Mouse (Mus musculus) CH12.LX (cell line): ENCODE measurements around the gene Olfr263. TPM values are rescaled to one million over a fixed set of nuclear protein-coding genes. Genes with fewer than 3 reads are reported as not detected.

ENCODE experiments used
- DNase-seq: peaks from one replicate; pipeline ENCODE4 v3.0.0-alpha.2; 2013; ENCODE audit errors: extremely low read depth
- H3K27ac ChIP-seq: 2 replicates; pipeline ENCODE4 v1.5.1; 2012; ENCODE audit warnings: low read depth, mild to moderate bottlenecking, control low read depth, moderate library complexity; ENCODE audit not compliant: insufficient read depth
- H3K27me3 ChIP-seq: replicated peaks from 2 replicates; pipeline ENCODE3; 2012; ENCODE audit warnings: inconsistent platforms
- H3K36me3 ChIP-seq, 2 experiments: replicated peaks in 1 of 2; 2 replicates each; pipeline versions ENCODE3 to v1.6.1; 2012; ENCODE audit warnings: inconsistent platforms in 1 of 2, low read length in 1 of 2, mild to moderate bottlenecking in 1 of 2, mixed read lengths in 1 of 2, moderate library complexity in 1 of 2; ENCODE audit not compliant: control insufficient read depth in 1 of 2, insufficient read depth in 1 of 2
- H3K4me1 ChIP-seq, 2 experiments: 2 replicates each; pipeline ENCODE4 v1.6.1; 2012; ENCODE audit warnings: inconsistent platforms in 1 of 2, moderate library complexity in 1 of 2; ENCODE audit not compliant: insufficient read depth in 2 of 2, control insufficient read depth in 1 of 2
- H3K4me2 ChIP-seq: 2 replicates; pipeline ENCODE4 v1.6.1; 2012; ENCODE audit warnings: low read depth, mild to moderate bottlenecking, control low read depth; ENCODE audit not compliant: poor library complexity, insufficient read depth, severe bottlenecking
- H3K4me3 ChIP-seq, 3 experiments: fragments of 150-350 bp in 1 of 3; sonication (generic) in 1 of 3; replicated peaks in 1 of 3; 2 replicates each; pipeline versions ENCODE3 to v1.5.1; 2011 to 2012; ENCODE audit warnings: low read depth in 2 of 3, low read length in 2 of 3, mild to moderate bottlenecking in 2 of 3, moderate library complexity in 2 of 3, control low read depth in 1 of 3, improper control_type of control experiment in 1 of 3, inconsistent platforms in 1 of 3, mixed read lengths in 1 of 3; ENCODE audit not compliant: poor library complexity in 1 of 3
- H3K79me2 ChIP-seq: replicated peaks from 2 replicates; pipeline ENCODE4 v1.6.1; 2012; ENCODE audit warnings: mild to moderate bottlenecking, moderate library complexity; ENCODE audit not compliant: control insufficient read depth, poor library complexity, insufficient read depth, severe bottlenecking; ENCODE audit errors: extremely low read depth
- H3K9ac ChIP-seq: 2 replicates; pipeline ENCODE4 v1.6.1; 2012; ENCODE audit warnings: low read depth, mild to moderate bottlenecking, control low read depth, moderate library complexity; ENCODE audit not compliant: insufficient read depth
- H3K9me3 ChIP-seq: replicated peaks from 2 replicates; pipeline ENCODE3; 2012; ENCODE audit warnings: low read length, inconsistent platforms, mixed read lengths
- BHLHE40 ChIP-seq: IDR thresholded peaks from 2 replicates; pipeline ENCODE4 v1.6.1; 2011; ENCODE audit warnings: mild to moderate bottlenecking, low read depth, low read length, improper control_type of control experiment
- CHD2 ChIP-seq: IDR thresholded peaks from 2 replicates; pipeline ENCODE4 v1.6.1; 2011; ENCODE audit warnings: low read length, improper control_type of control experiment
- CTCF ChIP-seq, 2 experiments: IDR thresholded peaks in 1 of 2; conservative IDR thresholded peaks in 1 of 2; 2 replicates each; pipeline ENCODE4 v1.5.1; 2011 to 2012; ENCODE audit warnings: low read depth in 2 of 2, low read length in 2 of 2, improper control_type of control experiment in 1 of 2, inconsistent platforms in 1 of 2, mild to moderate bottlenecking in 1 of 2, moderate library complexity in 1 of 2
- E2F4 ChIP-seq: IDR thresholded peaks from 2 replicates; pipeline ENCODE4 v1.6.1; 2011; ENCODE audit warnings: low read depth, low read length, improper control_type of control experiment; ENCODE audit not compliant: insufficient replicate concordance
- ELF1 ChIP-seq: IDR thresholded peaks from 2 replicates; pipeline ENCODE4 v1.6.1; 2014; ENCODE audit warnings: low read depth, mild to moderate bottlenecking, inconsistent platforms, low read length, improper control_type of control experiment
- GABPA ChIP-seq: IDR thresholded peaks from 2 replicates; pipeline ENCODE4 v1.6.1; 2012; ENCODE audit warnings: low read depth, low read length, improper control_type of control experiment, inconsistent platforms; ENCODE audit not compliant: insufficient replicate concordance
- HCFC1 ChIP-seq: IDR thresholded peaks from 2 replicates; pipeline ENCODE4 v1.6.1; 2012; ENCODE audit warnings: low read depth, mild to moderate bottlenecking, inconsistent platforms, low read length, improper control_type of control experiment
- IRF4 ChIP-seq: IDR thresholded peaks from 2 replicates; pipeline ENCODE4 v1.6.1; 2014; ENCODE audit warnings: low read depth, mild to moderate bottlenecking, inconsistent platforms, low read length, improper control_type of control experiment
- JUN ChIP-seq: IDR thresholded peaks from 2 replicates; pipeline ENCODE4 v1.6.1; 2011; ENCODE audit warnings: low read depth, mild to moderate bottlenecking, low read length, improper control_type of control experiment, moderate library complexity; ENCODE audit not compliant: insufficient read depth
- JUND ChIP-seq: conservative IDR thresholded peaks from 2 replicates; pipeline ENCODE4 v1.6.1; 2011; ENCODE audit warnings: low read depth, low read length, improper control_type of control experiment
- KAT2A ChIP-seq: IDR thresholded peaks from 2 replicates; pipeline ENCODE4 v1.6.1; 2012; ENCODE audit warnings: low read length, improper control_type of control experiment, inconsistent platforms; ENCODE audit not compliant: insufficient replicate concordance
- MAFK ChIP-seq: IDR thresholded peaks from 2 replicates; pipeline ENCODE4 v1.6.1; 2011; ENCODE audit warnings: low read length, improper control_type of control experiment; ENCODE audit not compliant: insufficient replicate concordance
- MAZ ChIP-seq: IDR thresholded peaks from 2 replicates; pipeline ENCODE4 v1.6.1; 2012; ENCODE audit warnings: low read depth, mild to moderate bottlenecking, inconsistent platforms, low read length, improper control_type of control experiment, moderate library complexity
- MEF2A ChIP-seq: IDR thresholded peaks from 2 replicates; pipeline ENCODE4 v1.6.1; 2014; ENCODE audit warnings: low read depth, mild to moderate bottlenecking, inconsistent platforms, low read length, improper control_type of control experiment, borderline replicate concordance
- MXI1 ChIP-seq: IDR thresholded peaks from 2 replicates; pipeline ENCODE4 v1.6.1; 2011; ENCODE audit warnings: mild to moderate bottlenecking, low read depth, low read length, improper control_type of control experiment
- NELFE ChIP-seq: IDR thresholded peaks from 2 replicates; pipeline ENCODE4 v1.6.1; 2011; ENCODE audit warnings: low read depth, low read length, improper control_type of control experiment
- NRF1 ChIP-seq: IDR thresholded peaks from 2 replicates; pipeline ENCODE4 v1.6.1; 2014; ENCODE audit warnings: low read depth, mild to moderate bottlenecking, inconsistent platforms, low read length, improper control_type of control experiment, moderate library complexity
- RCOR1 ChIP-seq: conservative IDR thresholded peaks from 2 replicates; pipeline ENCODE4 v1.6.1; 2012; ENCODE audit warnings: low read depth, mild to moderate bottlenecking, inconsistent platforms, low read length, improper control_type of control experiment
- SIN3A ChIP-seq: IDR thresholded peaks from 2 replicates; pipeline ENCODE4 v1.6.1; 2012; ENCODE audit warnings: low read length, improper control_type of control experiment, inconsistent platforms
- USF2 ChIP-seq: conservative IDR thresholded peaks from 2 replicates; pipeline ENCODE4 v1.6.1; 2011; ENCODE audit warnings: low read depth, low read length, improper control_type of control experiment
- ZKSCAN1 ChIP-seq: IDR thresholded peaks from 2 replicates; pipeline ENCODE4 v1.6.1; 2012; ENCODE audit warnings: low read depth, inconsistent platforms, low read length, improper control_type of control experiment, borderline replicate concordance
- ZNF384 ChIP-seq: IDR thresholded peaks from 2 replicates; pipeline ENCODE4 v1.6.1; 2012; ENCODE audit warnings: low read depth, low read length, improper control_type of control experiment, inconsistent platforms
- dilution Hi-C: fragments of 300-500 bp; cut with MboI; formaldehyde crosslinking; loops from 2 replicates; pipeline ENCODE4 v1.14.3; 2020; ENCODE audit warnings: low sequenced_read_pairs; ENCODE audit not compliant: extremely low pct_unique_long_range_greater_than_20kb, extremely low pct_ligation_motif_present
- in situ Hi-C: fragments of 300-500 bp; cut with MboI; formaldehyde crosslinking; loops from 3 replicates; pipeline ENCODE4 v1.14.3; 2019; ENCODE audit warnings: low sequenced_read_pairs, low pct_ligation_motif_present, low pct_unique_long_range_greater_than_20kb, mixed read lengths
- polyA plus RNA-seq: library from polyadenylated mRNA; unstranded; fragments of >175 nt; gene quantifications from 2 replicates; pipeline ENCODE4 v1.2.1, GENCODE M21; 2012; ENCODE audit warnings: low read depth; ENCODE audit not compliant: insufficient read length
- total RNA-seq, 2 experiments: library from RNA; depleted of rRNA; stranded (reverse); fragments of 300-350 nt in 1 of 2; fragments of >200 nt in 1 of 2; gene quantifications; 2 replicates each; pipeline ENCODE4 v1.2.3; 2012 to 2014

Gene Olfr263
- total and polyA plus RNA-seq, 3 experiments = not detected

GRCm38 (mm10) chr13:21180551-21181530 is 51.4 kb downstream of the Olfr263 start:
- Histone ChIP-seq H3K9ac (peak overlapping the region; percentile 81), H3K9me3 (no peaks in the 10 kb centered on the region), H3K4me3 (peak overlapping the region; percentile 86 to 100 (median 99)), H3K79me2 (peaks cover 48% of the 10 kb centered on the region), H3K4me2 (peak overlapping the region; percentile 98), H3K27ac (peak overlapping the region; percentile 89), H3K4me1 (peaks cover 12 to 52% of the 10 kb centered on the region in 2 experiments), H3K36me3 (peaks cover 26 to 42% of the 10 kb centered on the region in 2 experiments), H3K27me3 (peaks cover 3% of the 10 kb centered on the region)
- TF ChIP-seq MXI1 (0 out of 2 replicates have a peak, but pooled peaks have one; percentile 14), MEF2A (no peak), CTCF (conservative IDR thresholded peaks at IDR 0.05 in 1 of 2, IDR thresholded peaks at IDR 0.05 in 1 of 2; ENCODE audit: low read depth in 2 of 2, low read length in 2 of 2) (no peak), GABPA (no peak), HCFC1 (peak; percentile 43; the same call in 1 of the 2 replicates), NELFE (no peak), JUND (no peak), KAT2A (no peak), ZNF384 (no peak), CHD2 (no peak), NRF1 (no peak), BHLHE40 (peak; percentile 34), MAFK (no peak), JUN (no peak), IRF4 (no peak), ELF1 (peak; percentile 83), E2F4 (no peak), SIN3A (peak; percentile 24; the same call in 1 of the 2 replicates), USF2 (no peak)
- in situ Hi-C loops = no loop called here
- peak; percentile 59 for DNase-seq
- dilution Hi-C loops = no loop called here

- H3K4me3 ChIP-seq = peak overlapping the region; percentile 86 to 100 (median 99)
- peaks cover 37 to 53% of the 10 kb centered on the region in 2 experiments for H3K36me3 ChIP-seq
These were observed 52.6 kb downstream of the Olfr263 start for GRCm38 (mm10) chr13:21181996-21182395.

More at GRCm38 (mm10) chr13:21181996-21182395, 52.6 kb downstream of the Olfr263 start:
- Histone ChIP-seq H3K27ac (no peak overlapping the region), H3K4me1 (peaks cover 12 to 55% of the 10 kb centered on the region in 2 experiments), H3K79me2 (peaks cover 51% of the 10 kb centered on the region), H3K4me2 (peak overlapping the region; percentile 98)
- TF ChIP-seq ZKSCAN1 (no peak), MAZ (no peak), USF2 (no peak), ZNF384 (no peak), RCOR1 (no peak)
- TF ChIP-seq, all 38 proteins: peak for 0
- dilution Hi-C loops (no loop called here), in situ Hi-C loops (no loop called here)
- peak overlapping the region; percentile 81 for H3K9ac ChIP-seq
- peaks cover 3% of the 10 kb centered on the region for H3K27me3 ChIP-seq
- H3K9me3 ChIP-seq = no peaks in the 10 kb centered on the region
- DNase-seq = no peak
